ENCODE assay signal across 12 mouse cellular contexts in the genomic region with DNA sequence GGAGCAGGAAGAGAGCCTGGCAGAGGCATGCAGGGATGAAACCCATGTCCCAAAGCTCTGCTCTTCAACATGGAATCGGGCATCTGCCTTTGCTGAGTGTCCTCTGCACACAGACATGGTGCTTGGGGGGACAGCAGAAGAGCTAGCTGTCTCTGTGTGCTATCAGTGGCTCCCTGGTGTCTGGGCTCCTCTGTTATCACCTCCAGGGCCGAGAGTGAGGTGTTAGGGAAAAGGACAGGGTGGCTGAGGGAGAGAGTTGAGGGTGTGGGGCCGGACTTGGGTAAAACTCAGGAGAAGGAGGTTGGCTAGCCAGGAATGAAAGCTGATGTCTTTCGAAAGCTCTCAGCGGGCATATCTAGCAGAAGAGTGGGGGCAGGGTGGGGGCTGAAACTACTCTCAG.
DNase-seq lines count a peak whose midpoint lies in the region; ATAC-seq and TF ChIP-seq lines count a peak whose summit lies in the region.
"Had no signal": no experiment of that assay in that cellular context is flagged by ENCODE, and none has a peak within 500 bp of the region (broad histone marks: within the 10 kb centered on the region; RNA-seq: fewer than 3 reads in every experiment).

No protein-coding gene starts in this region.

- no peaks in the 10 kb centered on the region for H3K9me3 ChIP-seq in heart, embryonic 12.5 days (replicated peaks)
- no peaks in the 10 kb centered on the region for H3K9me3 ChIP-seq in liver, postnatal 0 days (ENCODE audit: low read length)
- H3K9me3 ChIP-seq in liver, embryonic 12.5 days (replicated peaks) = no peaks in the 10 kb centered on the region
- H3K9me3 ChIP-seq: lung, embryonic 15.5 days had no signal

- TF ChIP-seq CTCF in liver, postnatal 0 days (IDR thresholded peaks at IDR 0.05; ENCODE audit: low read depth) = no peak

- WGBS in heart, embryonic 12.5 days = 16% methylated on average over 5 of the region's 5 CpGs
- WGBS in liver, postnatal 0 days (ENCODE audit: insufficient replicate concordance) = 42% methylated on average over 5 of the region's 5 CpGs
- WGBS in liver, embryonic 12.5 days (ENCODE audit: insufficient replicate concordance) = 21% methylated on average over 5 of the region's 5 CpGs

- DNase-seq in heart, postnatal 4 days = no peak
- peak; percentile 66 for DNase-seq in liver
- DNase-seq in liver, postnatal 0 days = no peak
- no peak for DNase-seq in urinary bladder, postnatal 14 days (ENCODE audit: low spot score)
- DNase-seq in adipocyte (ENCODE audit: low spot score) = no peak

- H3K4me1 ChIP-seq in heart, embryonic 12.5 days (replicated peaks) = peaks cover 40% of the 10 kb centered on the region
- H3K4me1 ChIP-seq in liver, postnatal 0 days (ENCODE audit: insufficient read depth) = no peaks in the 10 kb centered on the region
- H3K4me1 ChIP-seq in liver, embryonic 12.5 days = peaks cover 31% of the 10 kb centered on the region
- H3K4me1 ChIP-seq: lung, embryonic 15.5 days had no signal

- peak overlapping the region; percentile 79 for H3K27ac ChIP-seq in heart, embryonic 12.5 days (ENCODE audit: poor library complexity, severe bottlenecking)
- H3K27ac ChIP-seq in liver, postnatal 0 days (ENCODE audit: low read depth) = no peak overlapping the region
- peak overlapping the region; percentile 51 for H3K27ac ChIP-seq in liver, embryonic 12.5 days
- H3K27ac ChIP-seq: left cerebral cortex, adult 2 months; lung, embryonic 15.5 days; macrophage had no signal

- no peak overlapping the region for H3K9ac ChIP-seq in heart, embryonic 12.5 days
- H3K9ac ChIP-seq in liver, postnatal 0 days (replicated peaks) = no peak overlapping the region
- H3K9ac ChIP-seq in liver, embryonic 12.5 days = no peak overlapping the region
- H3K9ac ChIP-seq: lung, embryonic 15.5 days had no signal

- peak overlapping the region; percentile 25 for H3K4me2 ChIP-seq in heart, embryonic 12.5 days
- H3K4me2 ChIP-seq in liver, postnatal 0 days (ENCODE audit: low read depth, low read length) = no peak overlapping the region
- H3K4me2 ChIP-seq in liver, embryonic 12.5 days = peak overlapping the region; percentile 49
- H3K4me2 ChIP-seq: lung, embryonic 15.5 days had no signal

- H3K36me3 ChIP-seq in heart, embryonic 12.5 days = no peaks in the 10 kb centered on the region
- H3K36me3 ChIP-seq in liver, postnatal 0 days (replicated peaks; ENCODE audit: insufficient read depth, low read length) = no peaks in the 10 kb centered on the region
- H3K36me3 ChIP-seq in liver, embryonic 12.5 days = no peaks in the 10 kb centered on the region
- H3K36me3 ChIP-seq: lung, embryonic 15.5 days had no signal

- TF ChIP-seq EP300 in liver, postnatal 0 days (IDR thresholded peaks at IDR 0.05; ENCODE audit: low read depth) = no peak

- no peak for ATAC-seq in heart, embryonic 12.5 days (ENCODE audit: insufficient number of reproducible peaks, low FRiP score)
- no peak for ATAC-seq in liver, postnatal 0 days
- peak; percentile 80 for ATAC-seq in liver, embryonic 12.5 days
- ATAC-seq: activated CD4-positive, CD25-positive, alpha-beta regulatory T cell, adult 4 months; Patski had no signal

- H3K4me3 ChIP-seq in heart, embryonic 12.5 days = no peak overlapping the region
- no peak overlapping the region for H3K4me3 ChIP-seq in liver, postnatal 0 days (ENCODE audit: low read depth, low read length)
- no peak overlapping the region for H3K4me3 ChIP-seq in liver, embryonic 12.5 days
- H3K4me3 ChIP-seq: left cerebral cortex, adult 2 months; lung, embryonic 15.5 days had no signal

- 0 out of 2 replicates have a peak, but pooled peaks cover 5% of the 10 kb centered on the region for H3K27me3 ChIP-seq in heart, embryonic 12.5 days (replicated peaks)
- no peaks in the 10 kb centered on the region for H3K27me3 ChIP-seq in liver, postnatal 0 days (ENCODE audit: insufficient read depth, low read length)
- H3K27me3 ChIP-seq in liver, embryonic 12.5 days (replicated peaks) = peaks cover 63% of the 10 kb centered on the region
